Mouse (Mus musculus) spleen, adult 2 months (tissue): Measurements from ENCODE around the gene Tbc1d9b.

Source experiments
- CTCF ChIP-seq: fragments of 200-500 bp; IDR thresholded peaks from 2 replicates; pipeline ENCODE4 v1.5.1; 2011; ENCODE audit warnings: mild to moderate bottlenecking, inconsistent platforms; ENCODE audit not compliant: insufficient read depth, insufficient read length, insufficient replicate concordance; ENCODE audit errors: extremely low read depth
- POLR2A ChIP-seq: fragments of 200-500 bp; IDR thresholded peaks from 2 replicates; pipeline ENCODE4 v1.6.1; 2011; ENCODE audit warnings: low read depth, low read length, inconsistent platforms

- no peak for TF ChIP-seq POLR2A
- no peak for TF ChIP-seq CTCF
Measured at GRCm38 (mm10) chr11:50108823-50109244, 22.4 kb upstream of the Tbc1d9b start.
